Mouse (Mus musculus): ENCODE measurements around the gene Izumo1r. TPM values are rescaled to one million over a fixed set of nuclear protein-coding genes. Genes with fewer than 3 reads are reported as not detected.

Izumo1r gene
- polyA plus RNA-seq, 1 experiment, result 37.6 TPM

GRCm38 (mm10) chr9:14907816-14908415 is 4.2 kb upstream of the Izumo1r start:
- 69% methylated on average over 7 of the region's 7 CpGs for WGBS
- H3K4me1 ChIP-seq (ENCODE audit: control insufficient read depth, insufficient read depth, insufficient read length), result peaks cover 11% of the 10 kb centered on the region; the same call in 1 of the 2 replicates
- no peak overlapping the region for H3K4me3 ChIP-seq (ENCODE audit: extremely low read depth, insufficient read depth, insufficient read length)
- H3K36me3 ChIP-seq (ENCODE audit: control insufficient read depth, insufficient read depth, low read length), result no peaks in the 10 kb centered on the region
- peak overlapping the region; percentile 59 for H3K27ac ChIP-seq (ENCODE audit: insufficient read depth, low read length)
- no peak for TF ChIP-seq CTCF (IDR thresholded peaks at IDR 0.05; ENCODE audit: extremely low read depth, insufficient read depth, insufficient read length, insufficient replicate concordance)
- TF ChIP-seq POLR2A (IDR thresholded peaks at IDR 0.05; ENCODE audit: low read depth, low read length), result no peak
- no peaks in the 10 kb centered on the region for H3K27me3 ChIP-seq (ENCODE audit: control insufficient read depth, insufficient read depth, low read length)
- peak in 1 of 2 experiments; percentile 51 for DNase-seq (ENCODE audit: low read depth in 1 of 2, low spot score in 2 of 2)

DNA sequence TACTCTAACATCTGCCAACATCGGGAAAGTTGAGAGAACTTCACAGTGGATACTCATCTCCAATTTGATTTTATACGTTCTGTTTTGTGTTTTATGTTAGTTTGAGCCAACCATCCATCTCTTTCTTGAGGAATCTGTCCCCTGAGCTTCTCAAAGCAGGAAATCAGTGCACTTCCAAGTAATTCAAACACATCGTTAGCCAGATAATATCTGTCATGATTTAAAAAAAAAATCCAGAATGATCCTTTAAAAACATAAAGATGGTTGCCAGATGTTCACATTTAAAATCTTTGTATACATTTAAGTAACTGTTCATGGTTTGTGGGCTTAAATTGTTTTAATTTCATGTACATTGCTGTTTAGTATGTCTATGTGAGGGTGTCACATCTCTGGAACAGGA is 2.2 kb upstream of the Izumo1r start:
- Histone ChIP-seq H3K36me3 (ENCODE audit: control insufficient read depth, insufficient read depth, low read length) (no peaks in the 10 kb centered on the region), H3K27me3 (ENCODE audit: control insufficient read depth, insufficient read depth, low read length) (no peaks in the 10 kb centered on the region), H3K4me3 (ENCODE audit: extremely low read depth, insufficient read depth, insufficient read length) (no peak overlapping the region), H3K27ac (ENCODE audit: insufficient read depth, low read length) (no peak overlapping the region), H3K4me1 (ENCODE audit: control insufficient read depth, insufficient read depth, insufficient read length) (peaks cover 12% of the 10 kb centered on the region; the same call in 1 of the 2 replicates)
- no peak for DNase-seq (ENCODE audit: low read depth in 1 of 2, low spot score in 2 of 2)
- WGBS, result 77% methylated on average over 3 of the region's 3 CpGs
- TF ChIP-seq POLR2A (IDR thresholded peaks at IDR 0.05; ENCODE audit: low read depth, low read length) (no peak), CTCF (IDR thresholded peaks at IDR 0.05; ENCODE audit: extremely low read depth, insufficient read depth, insufficient read length, insufficient replicate concordance) (no peak)

- Histone ChIP-seq H3K27me3 (ENCODE audit: control insufficient read depth, insufficient read depth, low read length) (no peaks in the 10 kb centered on the region), H3K4me3 (ENCODE audit: extremely low read depth, insufficient read depth, insufficient read length) (no peak overlapping the region), H3K4me1 (ENCODE audit: control insufficient read depth, insufficient read depth, insufficient read length) (peaks cover 12% of the 10 kb centered on the region; the same call in 1 of the 2 replicates), H3K27ac (ENCODE audit: insufficient read depth, low read length) (peak overlapping the region; percentile 52), H3K36me3 (ENCODE audit: control insufficient read depth, insufficient read depth, low read length) (no peaks in the 10 kb centered on the region)
- no peak for DNase-seq (ENCODE audit: low read depth in 1 of 2, low spot score in 2 of 2)
- TF ChIP-seq POLR2A (IDR thresholded peaks at IDR 0.05; ENCODE audit: low read depth, low read length) (no peak), CTCF (IDR thresholded peaks at IDR 0.05; ENCODE audit: extremely low read depth, insufficient read depth, insufficient read length, insufficient replicate concordance) (no peak)
- 49% methylated on average over 9 of the region's 9 CpGs for WGBS
Observed at GRCm38 (mm10) chr9:14904741-14905475, 1.2 kb upstream of the Izumo1r start.

DNA sequence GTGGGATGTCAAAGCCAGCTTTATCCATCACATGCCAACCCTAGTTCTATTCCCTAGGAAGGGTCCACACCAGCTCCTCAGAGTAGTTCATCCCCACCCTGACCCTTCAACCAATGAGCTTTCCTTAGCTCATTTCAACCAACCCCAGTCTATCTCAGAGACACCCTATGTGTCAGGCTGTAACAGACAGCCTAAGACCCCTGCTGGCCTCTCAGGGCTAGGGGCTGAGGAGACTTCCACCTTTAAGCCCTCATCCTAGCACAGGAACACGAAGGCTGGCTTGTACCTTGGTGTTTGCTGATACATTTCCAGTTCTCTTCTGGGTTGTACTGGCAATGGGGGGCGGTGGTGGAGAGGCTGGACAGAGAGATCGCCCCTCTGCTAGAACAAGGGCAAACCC is 743 bp downstream of the Izumo1r start:
- Histone ChIP-seq H3K36me3 (ENCODE audit: control insufficient read depth, insufficient read depth, low read length) (no peaks in the 10 kb centered on the region), H3K27me3 (ENCODE audit: control insufficient read depth, insufficient read depth, low read length) (no peaks in the 10 kb centered on the region), H3K4me1 (ENCODE audit: control insufficient read depth, insufficient read depth, insufficient read length) (peaks cover 12% of the 10 kb centered on the region; the same call in 1 of the 2 replicates), H3K4me3 (ENCODE audit: extremely low read depth, insufficient read depth, insufficient read length) (peak overlapping the region; percentile 35; the same call in 1 of the 2 replicates), H3K27ac (ENCODE audit: insufficient read depth, low read length) (peak overlapping the region; percentile 85)
- no peak for TF ChIP-seq POLR2A (IDR thresholded peaks at IDR 0.05; ENCODE audit: low read depth, low read length)
- TF ChIP-seq CTCF (IDR thresholded peaks at IDR 0.05; ENCODE audit: extremely low read depth, insufficient read depth, insufficient read length, insufficient replicate concordance), result no peak
- 84% methylated on average over 3 of the region's 3 CpGs for WGBS
- no peak for DNase-seq (ENCODE audit: low read depth in 1 of 2, low spot score in 2 of 2)

- H3K27ac ChIP-seq (ENCODE audit: insufficient read depth, low read length), result peak overlapping the region; percentile 85
- no peaks in the 10 kb centered on the region for H3K36me3 ChIP-seq (ENCODE audit: control insufficient read depth, insufficient read depth, low read length)
- DNase-seq (ENCODE audit: low read depth in 1 of 2, low spot score in 2 of 2), result no peak
- H3K4me1 ChIP-seq (ENCODE audit: control insufficient read depth, insufficient read depth, insufficient read length), result peaks cover 12% of the 10 kb centered on the region; the same call in 1 of the 2 replicates
- no peaks in the 10 kb centered on the region for H3K27me3 ChIP-seq (ENCODE audit: control insufficient read depth, insufficient read depth, low read length)
- 77% methylated on average over 2 of the region's 2 CpGs for WGBS
- H3K4me3 ChIP-seq (ENCODE audit: extremely low read depth, insufficient read depth, insufficient read length), result peak overlapping the region; percentile 7; the same call in 1 of the 2 replicates
- TF ChIP-seq POLR2A (IDR thresholded peaks at IDR 0.05; ENCODE audit: low read depth, low read length) (no peak), CTCF (IDR thresholded peaks at IDR 0.05; ENCODE audit: extremely low read depth, insufficient read depth, insufficient read length, insufficient replicate concordance) (no peak)
Observed at GRCm38 (mm10) chr9:14902416-14902815, 1.3 kb downstream of the Izumo1r start.

DNA sequence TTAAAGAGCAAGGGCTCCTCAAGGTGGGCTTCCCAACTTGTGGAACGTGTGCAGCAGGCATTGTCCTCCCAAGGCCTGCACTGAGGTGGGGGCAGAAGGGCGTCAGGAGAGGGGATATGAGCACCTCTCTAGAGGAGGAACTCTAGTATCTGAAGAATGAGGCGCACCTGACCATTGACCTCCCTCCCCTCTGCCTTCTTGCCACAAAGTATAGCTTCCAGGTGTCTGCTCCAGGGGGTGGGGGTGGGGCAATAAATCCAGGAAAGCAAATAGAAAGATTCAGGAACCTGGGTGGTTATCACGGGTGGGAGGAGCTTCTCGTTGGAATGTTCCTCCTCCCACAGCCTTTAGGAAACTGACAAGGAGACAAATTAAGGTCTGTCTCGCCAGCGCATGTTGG is 2.0 kb downstream of the Izumo1r start:
- no peak for TF ChIP-seq POLR2A (IDR thresholded peaks at IDR 0.05; ENCODE audit: low read depth, low read length)
- no peak for TF ChIP-seq CTCF (IDR thresholded peaks at IDR 0.05; ENCODE audit: extremely low read depth, insufficient read depth, insufficient read length, insufficient replicate concordance)
- no peaks in the 10 kb centered on the region for H3K36me3 ChIP-seq (ENCODE audit: control insufficient read depth, insufficient read depth, low read length)
- H3K4me3 ChIP-seq (ENCODE audit: extremely low read depth, insufficient read depth, insufficient read length), result peak overlapping the region; percentile 24; the same call in 1 of the 2 replicates
- H3K4me1 ChIP-seq (ENCODE audit: control insufficient read depth, insufficient read depth, insufficient read length), result peaks cover 12% of the 10 kb centered on the region; the same call in 1 of the 2 replicates
- H3K27ac ChIP-seq (ENCODE audit: insufficient read depth, low read length), result peak overlapping the region; percentile 50
- no peak for DNase-seq (ENCODE audit: low read depth in 1 of 2, low spot score in 2 of 2)
- H3K27me3 ChIP-seq (ENCODE audit: control insufficient read depth, insufficient read depth, low read length), result no peaks in the 10 kb centered on the region
- 80% methylated on average over 7 of the region's 7 CpGs for WGBS

All from spleen, adult 2 months (tissue).